Mouse (Mus musculus): ENCODE data around the gene Gm21586.
"Not testable (repeated sequence)": the region's sequence is repeated elsewhere in the genome, so short reads cannot be mapped to it uniquely, and the experiment has no call there.

The Gm21586 gene

GRCm38 (mm10) chr4:42439078-42439477, at the start of gene Gm21586:
TSS of gene Gm21586 (plus strand) at chr4:42439378.
- not testable (repeated sequence) for DNase-seq

- DNase-seq = not testable (repeated sequence)
Measured at GRCm38 (mm10) chr4:42466452-42466851, 27.3 kb downstream of the Gm21586 start, which contains the start of gene Gm2163. TSS of gene Gm2163 (plus strand) at chr4:42466752.

All from kidney, adult 9 months (tissue).